Mouse (Mus musculus): ENCODE results near the gene Hoxa6. TPM values are rescaled to one million over a fixed set of nuclear protein-coding genes. Genes with fewer than 3 reads are reported as not detected.

Gene Hoxa6
- total and polyA plus RNA-seq, 3 experiments: not detected

- H3K4me1 ChIP-seq (ENCODE audit: control insufficient read depth in 1 of 2, insufficient read depth in 2 of 2, low read length in 2 of 2): no peaks in the 10 kb centered on the region
- H3K27ac ChIP-seq (ENCODE audit: control insufficient read depth, low read depth, low read length): no peak overlapping the region
- TF ChIP-seq ZMIZ1 (IDR thresholded peaks at IDR 0.05; ENCODE audit: low read depth, low read length): no peak
- no peak for TF ChIP-seq JUND (IDR thresholded peaks at IDR 0.05; ENCODE audit: low read depth, low read length)
- TF ChIP-seq POLR2AphosphoS5 (IDR thresholded peaks at IDR 0.05; ENCODE audit: borderline replicate concordance, low read depth, low read length): no peak
- TF ChIP-seq NRF1 (IDR thresholded peaks at IDR 0.05; ENCODE audit: insufficient read depth, low read depth, low read length, poor library complexity, severe bottlenecking): no peak
- no peak for TF ChIP-seq CTCF (IDR thresholded peaks at IDR 0.05 in 2 of 3, conservative IDR thresholded peaks at IDR 0.05 in 1 of 3; ENCODE audit: control insufficient read depth in 1 of 3, insufficient read depth in 1 of 3, low read depth in 2 of 3, low read length in 3 of 3, poor library complexity in 1 of 3, severe bottlenecking in 1 of 3)
- no peak for TF ChIP-seq CHD2 (IDR thresholded peaks at IDR 0.05; ENCODE audit: low read length)
- TF ChIP-seq USF2 (IDR thresholded peaks at IDR 0.05; ENCODE audit: borderline replicate concordance in 1 of 2, insufficient read depth in 1 of 2, low read depth in 1 of 2, low read length in 2 of 2): no peak
- TF ChIP-seq SIN3A (IDR thresholded peaks at IDR 0.05; ENCODE audit: low read length): no peak
- no peak overlapping the region for H3K9ac ChIP-seq (ENCODE audit: control insufficient read depth, low read depth, low read length, poor library complexity, severe bottlenecking)
- no peaks in the 10 kb centered on the region for H3K27me3 ChIP-seq (ENCODE audit: control insufficient read depth in 1 of 2, insufficient read depth in 2 of 2, low read length in 2 of 2)
- no peaks in the 10 kb centered on the region for H3K36me3 ChIP-seq (ENCODE audit: control insufficient read depth in 1 of 2, insufficient read depth in 2 of 2, low read length in 2 of 2)
- DNase-seq (ENCODE audit: low read depth, low spot score): no peak
- no peak overlapping the region for H3K4me3 ChIP-seq (ENCODE audit: control insufficient read depth in 1 of 2, insufficient read depth in 1 of 2, low read depth in 2 of 2, low read length in 2 of 2)
- H3K79me2 ChIP-seq (ENCODE audit: control insufficient read depth, insufficient read depth, low read length, poor library complexity): no peaks in the 10 kb centered on the region
- no peaks in the 10 kb centered on the region for H3K9me3 ChIP-seq (replicated peaks; ENCODE audit: insufficient read depth, low read length)
Measured at GRCm38 (mm10) chr6:52252016-52252774, 43.7 kb upstream of the Hoxa6 start.

- no peaks in the 10 kb centered on the region for H3K9me3 ChIP-seq (replicated peaks; ENCODE audit: insufficient read depth, low read length)
- DNase-seq (ENCODE audit: low read depth, low spot score): no peak
- H3K27me3 ChIP-seq (ENCODE audit: control insufficient read depth in 1 of 2, insufficient read depth in 2 of 2, low read length in 2 of 2): no peaks in the 10 kb centered on the region
- no peak overlapping the region for H3K4me3 ChIP-seq (ENCODE audit: control insufficient read depth in 1 of 2, insufficient read depth in 1 of 2, low read depth in 2 of 2, low read length in 2 of 2)
- H3K4me1 ChIP-seq (ENCODE audit: control insufficient read depth in 1 of 2, insufficient read depth in 2 of 2, low read length in 2 of 2): no peaks in the 10 kb centered on the region
- no peak overlapping the region for H3K27ac ChIP-seq (ENCODE audit: control insufficient read depth, low read depth, low read length)
- H3K9ac ChIP-seq (ENCODE audit: control insufficient read depth, low read depth, low read length, poor library complexity, severe bottlenecking): no peak overlapping the region
- no peaks in the 10 kb centered on the region for H3K79me2 ChIP-seq (ENCODE audit: control insufficient read depth, insufficient read depth, low read length, poor library complexity)
- no peak for TF ChIP-seq POLR2AphosphoS2 (IDR thresholded peaks at IDR 0.05; ENCODE audit: low read length)
- H3K36me3 ChIP-seq (ENCODE audit: control insufficient read depth in 1 of 2, insufficient read depth in 2 of 2, low read length in 2 of 2): no peaks in the 10 kb centered on the region
Measured at GRCm38 (mm10) chr6:52251177-52251879, 42.8 kb upstream of the Hoxa6 start.

- no peak overlapping the region for H3K9ac ChIP-seq (ENCODE audit: control insufficient read depth, low read depth, low read length, poor library complexity, severe bottlenecking)
- H3K36me3 ChIP-seq (ENCODE audit: control insufficient read depth in 1 of 2, insufficient read depth in 2 of 2, low read length in 2 of 2): no peaks in the 10 kb centered on the region
- no peaks in the 10 kb centered on the region for H3K27me3 ChIP-seq (ENCODE audit: control insufficient read depth in 1 of 2, insufficient read depth in 2 of 2, low read length in 2 of 2)
- H3K4me1 ChIP-seq (ENCODE audit: control insufficient read depth in 1 of 2, insufficient read depth in 2 of 2, low read length in 2 of 2): no peaks in the 10 kb centered on the region
- DNase-seq (ENCODE audit: low read depth, low spot score): no peak
- H3K79me2 ChIP-seq (ENCODE audit: control insufficient read depth, insufficient read depth, low read length, poor library complexity): no peaks in the 10 kb centered on the region
- no peak for TF ChIP-seq CHD2 (IDR thresholded peaks at IDR 0.05; ENCODE audit: low read length)
- no peak for TF ChIP-seq CTCF (IDR thresholded peaks at IDR 0.05 in 2 of 3, conservative IDR thresholded peaks at IDR 0.05 in 1 of 3; ENCODE audit: control insufficient read depth in 1 of 3, insufficient read depth in 1 of 3, low read depth in 2 of 3, low read length in 3 of 3, poor library complexity in 1 of 3, severe bottlenecking in 1 of 3)
- TF ChIP-seq TCF12 (IDR thresholded peaks at IDR 0.05; ENCODE audit: low read depth, low read length): no peak
- no peak for TF ChIP-seq BHLHE40 (IDR thresholded peaks at IDR 0.05; ENCODE audit: borderline replicate concordance, low read depth, low read length)
- TF ChIP-seq E2F4 (IDR thresholded peaks at IDR 0.05; ENCODE audit: borderline replicate concordance, low read depth, low read length): no peak
- TF ChIP-seq USF2 (IDR thresholded peaks at IDR 0.05; ENCODE audit: borderline replicate concordance in 1 of 2, insufficient read depth in 1 of 2, low read depth in 1 of 2, low read length in 2 of 2): no peak
- TF ChIP-seq KAT2A (conservative IDR thresholded peaks at IDR 0.05; ENCODE audit: low read depth, low read length): no peak
- TF ChIP-seq RCOR1 (IDR thresholded peaks at IDR 0.05; ENCODE audit: low read depth, low read length): no peak
- TF ChIP-seq RAD21 (IDR thresholded peaks at IDR 0.05; ENCODE audit: low read depth, low read length): no peak
- TF ChIP-seq JUND (IDR thresholded peaks at IDR 0.05; ENCODE audit: low read depth, low read length): no peak
- no peak for TF ChIP-seq TAL1 (IDR thresholded peaks at IDR 0.05; ENCODE audit: low read length)
- TF ChIP-seq ZMIZ1 (IDR thresholded peaks at IDR 0.05; ENCODE audit: low read depth, low read length): no peak
- no peak for TF ChIP-seq MEF2A (IDR thresholded peaks at IDR 0.05; ENCODE audit: extremely low read depth, insufficient replicate concordance, low read depth, low read length, poor library complexity, severe bottlenecking)
- no peak for TF ChIP-seq GABPA (IDR thresholded peaks at IDR 0.05; ENCODE audit: low read depth, low read length)
- no peak for TF ChIP-seq MYC (IDR thresholded peaks at IDR 0.05; ENCODE audit: low read depth, low read length)
- no peak for TF ChIP-seq ZNF384 (IDR thresholded peaks at IDR 0.05; ENCODE audit: low read depth, low read length)
- no peak for TF ChIP-seq USF1 (IDR thresholded peaks at IDR 0.05; ENCODE audit: low read depth, low read length)
- no peak overlapping the region for H3K27ac ChIP-seq (ENCODE audit: control insufficient read depth, low read depth, low read length)
- H3K9me3 ChIP-seq (replicated peaks; ENCODE audit: insufficient read depth, low read length): no peaks in the 10 kb centered on the region
- no peak overlapping the region for H3K4me3 ChIP-seq (ENCODE audit: control insufficient read depth in 1 of 2, insufficient read depth in 1 of 2, low read depth in 2 of 2, low read length in 2 of 2)
Measured at GRCm38 (mm10) chr6:52249826-52250225, 41.3 kb upstream of the Hoxa6 start.

Data from MEL (cell line).